ENCODE assay signal across 20 mouse cellular contexts in the genomic region with DNA sequence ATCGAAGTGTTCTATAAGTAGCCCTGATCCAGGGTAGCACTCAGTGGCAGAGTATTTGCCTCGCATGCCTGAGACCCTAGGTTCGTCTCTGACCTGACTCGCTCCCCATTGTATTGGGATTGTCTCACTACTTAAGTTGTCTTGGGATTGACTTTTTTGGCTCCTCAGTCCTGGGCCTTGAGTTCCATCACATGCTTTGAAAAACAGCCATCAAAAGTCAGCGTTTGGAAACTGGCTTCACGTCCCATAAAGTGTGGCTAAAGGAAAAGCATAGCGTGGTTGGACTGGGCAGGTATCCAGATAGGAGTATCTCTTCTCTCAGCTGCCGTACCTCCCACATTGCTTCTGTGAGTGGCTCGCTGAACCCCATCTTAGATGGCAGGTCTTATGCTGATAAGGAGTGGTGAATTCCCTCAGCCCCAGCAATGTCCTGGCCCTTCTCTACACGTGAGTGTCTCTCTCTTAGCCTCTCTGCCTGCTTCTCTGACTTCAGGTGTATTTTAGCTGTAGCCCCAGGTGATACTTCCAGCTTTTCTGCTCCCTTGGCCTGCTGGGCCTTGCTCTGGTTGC. TPM values are rescaled to one million over a fixed set of nuclear protein-coding genes. Genes with fewer than 3 reads are reported as not detected.
DNase-seq lines count a peak whose midpoint lies in the region; ATAC-seq lines count a peak whose summit lies in the region.
"Had no signal": no experiment of that assay in that cellular context is flagged by ENCODE, and none has a peak within 500 bp of the region (broad histone marks: within the 10 kb centered on the region; RNA-seq: fewer than 3 reads in every experiment).

No protein-coding gene starts in this region.

- no peak overlapping the region for H3K4me2 ChIP-seq in liver, embryonic 11.5 days
- H3K4me2 ChIP-seq in neural tube, embryonic 15.5 days: no peak overlapping the region
- H3K4me2 ChIP-seq: forebrain, embryonic 12.5 days; hindbrain, embryonic 14.5 days; kidney, embryonic 15.5 days; limb, embryonic 13.5 days; lung, embryonic 15.5 days; midbrain, embryonic 11.5 days; neural tube, embryonic 12.5 days had no signal

- WGBS in liver, embryonic 11.5 days: 68% methylated on average over 10 of the region's 10 CpGs
- WGBS in neural tube, embryonic 15.5 days: 89% methylated on average over 10 of the region's 10 CpGs

- H3K27me3 ChIP-seq in liver, embryonic 11.5 days (replicated peaks; ENCODE audit: control insufficient read depth, insufficient read depth, low read length): no peaks in the 10 kb centered on the region
- no peaks in the 10 kb centered on the region for H3K27me3 ChIP-seq in neural tube, embryonic 15.5 days (replicated peaks)
- H3K27me3 ChIP-seq: forebrain, embryonic 12.5 days; kidney, embryonic 15.5 days; limb, embryonic 13.5 days; lung, embryonic 15.5 days; neural tube, embryonic 12.5 days; Patski had no signal

- DNase-seq in cerebellum, adult 9-10 months: peak; percentile 63
- no peak for DNase-seq in cerebellum, adult 8-10 months
- DNase-seq in adipocyte (ENCODE audit: low spot score): peak; percentile 79
- DNase-seq in liver, embryonic 11.5 days (ENCODE audit: low spot score): no peak
- no peak for DNase-seq in Muller cell, postnatal 12 days (ENCODE audit: inconsistent ontology term)
- DNase-seq: adrenal gland, postnatal 10 days; gastrocnemius, postnatal 10 days; heart, adult 18-20 months; heart, postnatal 36 days; thymus, adult 2 months had no signal

- no peak overlapping the region for H3K9ac ChIP-seq in liver, embryonic 11.5 days (ENCODE audit: low read depth, low read length)
- no peak overlapping the region for H3K9ac ChIP-seq in neural tube, embryonic 15.5 days (replicated peaks)
- H3K9ac ChIP-seq: forebrain, embryonic 12.5 days; hindbrain, embryonic 14.5 days; kidney, embryonic 15.5 days; limb, embryonic 13.5 days; lung, embryonic 15.5 days; neural tube, embryonic 12.5 days had no signal

- peak; percentile 79 for ATAC-seq in liver, embryonic 11.5 days (replicated peaks; ENCODE audit: low FRiP score)
- ATAC-seq in megakaryocyte progenitor cell, adult 5-6 weeks (replicated peaks; ENCODE audit: poor library complexity): peak; percentile 89
- ATAC-seq in neural tube, embryonic 15.5 days (ENCODE audit: low FRiP score): no peak
- ATAC-seq: Patski had no signal

- no peaks in the 10 kb centered on the region for H3K9me3 ChIP-seq in liver, embryonic 11.5 days (ENCODE audit: control insufficient read depth, low read length)
- H3K9me3 ChIP-seq in neural tube, embryonic 15.5 days (replicated peaks): no peaks in the 10 kb centered on the region
- H3K9me3 ChIP-seq: forebrain, embryonic 12.5 days; kidney, embryonic 15.5 days; limb, embryonic 13.5 days; lung, embryonic 15.5 days; neural tube, embryonic 12.5 days had no signal

- no peak overlapping the region for H3K27ac ChIP-seq in liver, embryonic 11.5 days (ENCODE audit: low read depth, low read length)
- H3K27ac ChIP-seq in neural tube, embryonic 15.5 days (replicated peaks): no peak overlapping the region
- H3K27ac ChIP-seq: forebrain, embryonic 12.5 days; hindbrain, embryonic 14.5 days; kidney, embryonic 15.5 days; limb, embryonic 13.5 days; lung, embryonic 15.5 days; neural tube, embryonic 12.5 days had no signal

- H3K4me3 ChIP-seq in liver, embryonic 11.5 days (ENCODE audit: low read depth, low read length): no peak overlapping the region
- H3K4me3 ChIP-seq in neural tube, embryonic 15.5 days (replicated peaks): no peak overlapping the region
- H3K4me3 ChIP-seq: forebrain, embryonic 12.5 days; kidney, embryonic 15.5 days; limb, embryonic 13.5 days; lung, embryonic 15.5 days; neural tube, embryonic 12.5 days had no signal

- no peaks in the 10 kb centered on the region for H3K4me1 ChIP-seq in liver, embryonic 11.5 days (replicated peaks; ENCODE audit: control insufficient read depth, insufficient read depth, low read length)
- peaks cover 14% of the 10 kb centered on the region for H3K4me1 ChIP-seq in neural tube, embryonic 15.5 days
- H3K4me1 ChIP-seq: forebrain, embryonic 12.5 days; lung, embryonic 15.5 days had no signal

- H3K36me3 ChIP-seq in liver, embryonic 11.5 days (ENCODE audit: control insufficient read depth, insufficient read depth, low read length): no peaks in the 10 kb centered on the region
- no peaks in the 10 kb centered on the region for H3K36me3 ChIP-seq in neural tube, embryonic 15.5 days
- H3K36me3 ChIP-seq: forebrain, embryonic 12.5 days; kidney, embryonic 15.5 days; limb, embryonic 13.5 days; lung, embryonic 15.5 days; neural tube, embryonic 12.5 days had no signal

RNA-seq across cellular contexts. Expression of gene Ubash3b, which starts 34.3 kb away (rescaled TPM):
- polyA plus RNA-seq in liver, embryonic 11.5 days (2014; fragmentation: Nextera tagmentation; extraction: Ambion mirVana): 13.4 and 18.1 TPM in 2 replicates
- total RNA-seq in megakaryocyte progenitor cell, adult 5-6 weeks (2015): 8.8 and 9.9 TPM in 2 replicates
- total RNA-seq in megakaryocyte progenitor cell, adult 5-6 weeks (2017): 5.3 and 5.8 TPM in 2 replicates
- polyA plus RNA-seq in neural tube, embryonic 15.5 days (2015; fragmentation: Nextera tagmentation; extraction: Ambion mirVana): 23.7 and 28.4 TPM in 2 replicates

Comparison
In these comparisons a context has a peak if more than half of its experiments do, and no peak if none do; other contexts are left out.
1. DNase-seq: peak in cerebellum, adult 9-10 months (single experiment) and adipocyte (single experiment); none in cerebellum, adult 8-10 months (single experiment), liver, embryonic 11.5 days (single experiment) and Muller cell, postnatal 12 days (single experiment).